Mouse (Mus musculus) heart, embryonic 13.5 days (tissue): Measurements from ENCODE around the gene Ercc8. TPM values are rescaled to one million over a fixed set of nuclear protein-coding genes. Genes with fewer than 3 reads are reported as not detected.

ENCODE experiments used
- ATAC-seq: fragments of 200-750 bp; cut with Nextera tagmentation; 2 replicates; pipeline ENCODE4 v1.8.0; 2017; ENCODE audit warnings: moderate TSS enrichment; ENCODE audit not compliant: insufficient number of reproducible peaks, low FRiP score, low TSS enrichment; ENCODE audit errors: extremely low read depth
- H3K27ac ChIP-seq: fragments of 300-500 bp; sonication (generic); replicated peaks from 2 replicates; pipeline ENCODE4 v1.5.1; 2015; ENCODE audit warnings: moderate library complexity, mild to moderate bottlenecking, inconsistent platforms
- H3K27me3 ChIP-seq: fragments of 300-500 bp; sonication (generic); replicated peaks from 2 replicates; pipeline ENCODE4 v1.6.1; 2015; ENCODE audit warnings: mild to moderate bottlenecking, inconsistent platforms
- H3K36me3 ChIP-seq: fragments of 300-500 bp; sonication (generic); 2 replicates; pipeline ENCODE4 v1.6.1; 2015; ENCODE audit warnings: mild to moderate bottlenecking, inconsistent platforms
- H3K4me1 ChIP-seq: fragments of 300-500 bp; sonication (generic); 2 replicates; pipeline ENCODE4 v1.6.1; 2015; ENCODE audit warnings: inconsistent platforms
- H3K4me2 ChIP-seq: fragments of 300-500 bp; sonication (generic); 2 replicates; pipeline ENCODE4 v1.6.1; 2015; ENCODE audit warnings: inconsistent platforms, mild to moderate bottlenecking, moderate library complexity
- H3K4me3 ChIP-seq: fragments of 300-500 bp; sonication (generic); 2 replicates; pipeline ENCODE4 v1.5.1; 2015; ENCODE audit warnings: moderate library complexity, mild to moderate bottlenecking, inconsistent platforms
- H3K9ac ChIP-seq: fragments of 300-500 bp; sonication (generic); 2 replicates; pipeline ENCODE4 v1.6.1; 2015; ENCODE audit warnings: inconsistent platforms, mild to moderate bottlenecking, moderate library complexity
- H3K9me3 ChIP-seq: fragments of 300-500 bp; sonication (generic); 2 replicates; pipeline ENCODE4 v1.6.1; 2016; ENCODE audit warnings: inconsistent platforms
- WGBS: fragments of 180-500 bp; shearing (Covaris S2); methylation state at CpG from one replicate; pipeline ENCODE4 v1.1.7; 2015; ENCODE audit warnings: mixed read lengths; 5-methylcytosine and 5-hydroxymethylcytosine counted together
- polyA plus RNA-seq: library from polyadenylated mRNA; unstranded; fragments of >200 nt; fragmentation: Nextera tagmentation; extraction: Ambion mirVana; gene quantifications from 2 replicates; pipeline ENCODE4 v1.2.1, GENCODE M21; 2015

Gene Ercc8
- polyA plus RNA-seq, 1 experiment from 2014 or later = 10.3 TPM

GRCm38 (mm10) chr13:108159241-108159575 lies 677 bp downstream of the Ercc8 start:
- 6% methylated on average over 8 of the region's 8 CpGs for WGBS
- peaks cover 13% of the 10 kb centered on the region for H3K4me1 ChIP-seq
- H3K27ac ChIP-seq = no peak overlapping the region
- peak overlapping the region; percentile 96 for H3K4me3 ChIP-seq
- peak overlapping the region; percentile 95 for H3K4me2 ChIP-seq
- H3K9ac ChIP-seq = peak overlapping the region; percentile 87
- ATAC-seq = no peak
- no peaks in the 10 kb centered on the region for H3K27me3 ChIP-seq
- H3K36me3 ChIP-seq = peaks cover 13% of the 10 kb centered on the region
- H3K9me3 ChIP-seq = no peaks in the 10 kb centered on the region

GRCm38 (mm10) chr13:108159963-108160362 lies 1.4 kb downstream of the Ercc8 start:
- H3K9ac ChIP-seq = peak overlapping the region; percentile 37; the same call in 1 of the 2 replicates
- peak overlapping the region; percentile 96 for H3K4me3 ChIP-seq
- no peak for ATAC-seq
- H3K36me3 ChIP-seq = peaks cover 13% of the 10 kb centered on the region
- no peaks in the 10 kb centered on the region for H3K27me3 ChIP-seq
- H3K9me3 ChIP-seq = no peaks in the 10 kb centered on the region
- WGBS = 52% methylated on average over 7 of the region's 7 CpGs
- no peak overlapping the region for H3K27ac ChIP-seq
- H3K4me1 ChIP-seq = peaks cover 13% of the 10 kb centered on the region
- peak overlapping the region; percentile 95 for H3K4me2 ChIP-seq

GRCm38 (mm10) chr13:108163912-108164311 lies 5.4 kb downstream of the Ercc8 start:
- ATAC-seq = no peak

GRCm38 (mm10) chr13:108164621-108165020 lies 6.1 kb downstream of the Ercc8 start:
- Histone ChIP-seq H3K27ac (no peak overlapping the region), H3K4me3 (no peak overlapping the region), H3K27me3 (no peaks in the 10 kb centered on the region), H3K9me3 (no peaks in the 10 kb centered on the region), H3K36me3 (peaks cover 16% of the 10 kb centered on the region), H3K4me2 (no peak overlapping the region), H3K9ac (no peak overlapping the region), H3K4me1 (peaks cover 2% of the 10 kb centered on the region)
- 86% methylated on average over 3 of the region's 3 CpGs for WGBS
- ATAC-seq = no peak

More at GRCm38 (mm10) chr13:108163912-108164311, 5.4 kb downstream of the Ercc8 start:
- Histone ChIP-seq H3K27me3 (no peaks in the 10 kb centered on the region), H3K9ac (no peak overlapping the region), H3K9me3 (no peaks in the 10 kb centered on the region), H3K4me2 (no peak overlapping the region), H3K27ac (no peak overlapping the region), H3K4me1 (peaks cover 9% of the 10 kb centered on the region), H3K36me3 (peaks cover 13% of the 10 kb centered on the region), H3K4me3 (no peak overlapping the region)
- 91% methylated on average over 9 of the region's 9 CpGs for WGBS

GRCm38 (mm10) chr13:108170002-108170401 lies 11.5 kb downstream of the Ercc8 start:
- WGBS = 100% methylated on average over 1 of the region's 1 CpGs
- ATAC-seq = no peak
- H3K9ac ChIP-seq = no peak overlapping the region
- peaks cover 50% of the 10 kb centered on the region for H3K36me3 ChIP-seq
- H3K27ac ChIP-seq = no peak overlapping the region
- no peaks in the 10 kb centered on the region for H3K27me3 ChIP-seq
- no peak overlapping the region for H3K4me2 ChIP-seq
- no peaks in the 10 kb centered on the region for H3K9me3 ChIP-seq
- no peaks in the 10 kb centered on the region for H3K4me1 ChIP-seq
- no peak overlapping the region for H3K4me3 ChIP-seq

GRCm38 (mm10) chr13:108170511-108170910 lies 12.0 kb downstream of the Ercc8 start:
- 70% methylated on average over 8 of the region's 8 CpGs for WGBS
- H3K4me2 ChIP-seq = no peak overlapping the region
- peaks cover 54% of the 10 kb centered on the region for H3K36me3 ChIP-seq
- no peak overlapping the region for H3K4me3 ChIP-seq
- no peak overlapping the region for H3K9ac ChIP-seq
- no peak overlapping the region for H3K27ac ChIP-seq
- no peaks in the 10 kb centered on the region for H3K4me1 ChIP-seq
- no peak for ATAC-seq
- no peaks in the 10 kb centered on the region for H3K9me3 ChIP-seq
- H3K27me3 ChIP-seq = no peaks in the 10 kb centered on the region

GRCm38 (mm10) chr13:108179618-108180017 lies 21.1 kb downstream of the Ercc8 start:
- 84% methylated on average over 8 of the region's 8 CpGs for WGBS
- H3K27ac ChIP-seq = no peak overlapping the region
- no peaks in the 10 kb centered on the region for H3K27me3 ChIP-seq
- H3K4me1 ChIP-seq = peaks cover 7% of the 10 kb centered on the region
- no peak overlapping the region for H3K9ac ChIP-seq
- H3K4me2 ChIP-seq = no peak overlapping the region
- ATAC-seq = no peak
- H3K9me3 ChIP-seq = no peaks in the 10 kb centered on the region
- H3K4me3 ChIP-seq = no peak overlapping the region
- H3K36me3 ChIP-seq = peaks cover 76% of the 10 kb centered on the region

- WGBS = 53% methylated on average over 5 of the region's 5 CpGs
- no peak for ATAC-seq
- no peak overlapping the region for H3K4me2 ChIP-seq
- no peaks in the 10 kb centered on the region for H3K9me3 ChIP-seq
- 0 out of 2 replicates have a peak overlapping the region, but pooled peaks have one; percentile 15 for H3K27ac ChIP-seq
- no peak overlapping the region for H3K4me3 ChIP-seq
- H3K9ac ChIP-seq = no peak overlapping the region
- peaks cover 77% of the 10 kb centered on the region for H3K36me3 ChIP-seq
- H3K27me3 ChIP-seq = no peaks in the 10 kb centered on the region
- peaks cover 7% of the 10 kb centered on the region for H3K4me1 ChIP-seq
These were observed 22.3 kb downstream of the Ercc8 start for GRCm38 (mm10) chr13:108180821-108181220.

GRCm38 (mm10) chr13:108184743-108185255 lies 26.3 kb downstream of the Ercc8 start:
- H3K9ac ChIP-seq = no peak overlapping the region
- H3K27ac ChIP-seq = no peak overlapping the region
- H3K9me3 ChIP-seq = no peaks in the 10 kb centered on the region
- H3K27me3 ChIP-seq = no peaks in the 10 kb centered on the region
- no peak overlapping the region for H3K4me2 ChIP-seq
- H3K4me1 ChIP-seq = peaks cover 7% of the 10 kb centered on the region
- H3K4me3 ChIP-seq = no peak overlapping the region
- H3K36me3 ChIP-seq = peaks cover 62% of the 10 kb centered on the region
- ATAC-seq = no peak

GRCm38 (mm10) chr13:108185530-108185929 lies 27.0 kb downstream of the Ercc8 start:
- Histone ChIP-seq H3K27ac (no peak overlapping the region), H3K27me3 (no peaks in the 10 kb centered on the region), H3K9me3 (no peaks in the 10 kb centered on the region), H3K4me3 (no peak overlapping the region), H3K4me1 (peaks cover 6% of the 10 kb centered on the region), H3K36me3 (peaks cover 61% of the 10 kb centered on the region), H3K4me2 (no peak overlapping the region), H3K9ac (no peak overlapping the region)
- WGBS = 97% methylated on average over 3 of the region's 3 CpGs
- no peak for ATAC-seq

- Histone ChIP-seq H3K4me2 (no peak overlapping the region), H3K36me3 (peaks cover 42% of the 10 kb centered on the region), H3K4me1 (no peaks in the 10 kb centered on the region), H3K27ac (no peak overlapping the region), H3K9ac (no peak overlapping the region), H3K4me3 (no peak overlapping the region), H3K27me3 (no peaks in the 10 kb centered on the region), H3K9me3 (no peaks in the 10 kb centered on the region)
- WGBS = 83% methylated on average over 4 of the region's 4 CpGs
- ATAC-seq = no peak
These were observed 29.5 kb downstream of the Ercc8 start for GRCm38 (mm10) chr13:108187994-108188393.

GRCm38 (mm10) chr13:108191074-108191720 lies 32.7 kb downstream of the Ercc8 start:
- no peak overlapping the region for H3K9ac ChIP-seq
- WGBS = 53% methylated on average over 11 of the region's 11 CpGs

More at GRCm38 (mm10) chr13:108191074-108191720, 32.7 kb downstream of the Ercc8 start:
- Histone ChIP-seq H3K36me3 (peaks cover 37% of the 10 kb centered on the region), H3K4me3 (no peak overlapping the region), H3K9me3 (no peaks in the 10 kb centered on the region), H3K4me2 (no peak overlapping the region), H3K4me1 (no peaks in the 10 kb centered on the region), H3K27ac (no peak overlapping the region), H3K27me3 (no peaks in the 10 kb centered on the region)
- ATAC-seq = no peak
